Mouse (Mus musculus) heart, adult 8-10 months (tissue): ENCODE measurements around the gene Tex264. TPM values are rescaled to one million over a fixed set of nuclear protein-coding genes. Genes with fewer than 3 reads are reported as not detected.

Experiments used
- total RNA-seq, 4 experiments: library from RNA; stranded (reverse); gene quantifications; 2 replicates each; pipeline ENCODE4 v1.2.4; 2022

Tex264 gene
- total RNA-seq, 4 experiments from 2014 or later, result 46.0 to 53.2 (median 47.4) TPM

Other genes starting within 250 kb of the Tex264 start
- 10 to 100 TPM; 23.1 to 28.9 (median 25.7) TPM for gene Acy1, start 247.6 kb downstream of the Tex264 start, total RNA-seq
- gene Abhd14b, start 238.5 kb downstream of the Tex264 start, total RNA-seq, result 10 to 100 TPM in 2 of 4 experiments, 1 to 10 TPM in 2; 6.0 to 11.8 (median 9.6) TPM
- gene Abhd14a, start 238.2 kb downstream of the Tex264 start, total RNA-seq, result 10 to 100 TPM; 17.5 to 20.6 (median 19.5) TPM
- 10 to 100 TPM; 72.2 to 76.0 (median 74.5) TPM for gene Pcbp4, start 232.6 kb downstream of the Tex264 start, total RNA-seq
- under 1 TPM in 1 of 4 experiments, not detected in 3; 0.19 TPM for gene Gpr62, start 220.0 kb downstream of the Tex264 start, total RNA-seq
- gene Rrp9, start 210.0 kb downstream of the Tex264 start, total RNA-seq, result 10 to 100 TPM; 22.5 to 28.3 (median 24.1) TPM
- 10 to 100 TPM; 32.5 to 56.0 (median 41.7) TPM for gene Parp3, start 209.0 kb downstream of the Tex264 start, total RNA-seq
- gene Iqcf1, start 186.0 kb downstream of the Tex264 start, total RNA-seq, result not detected
- not detected for gene Iqcf5, start 171.4 kb downstream of the Tex264 start, total RNA-seq
- gene Iqcf3, start 124.3 kb downstream of the Tex264 start, total RNA-seq, result not detected
- gene Iqcf4, start 114.9 kb downstream of the Tex264 start, total RNA-seq, result not detected
- not detected for gene Iqcf6, start 59.3 kb downstream of the Tex264 start, total RNA-seq
- gene Grm2, start 29.8 kb downstream of the Tex264 start, total RNA-seq, result not detected
- gene Rad54l2, start 103.3 kb upstream of the Tex264 start, total RNA-seq, result 10 to 100 TPM; 10.3 to 11.1 (median 10.7) TPM
- gene Dcaf1, start 135.9 kb upstream of the Tex264 start, total RNA-seq, result 10 to 100 TPM; 23.9 to 30.7 (median 25.3) TPM
- gene Rbm15b, start 201.5 kb upstream of the Tex264 start, total RNA-seq, result 10 to 100 TPM; 10.6 to 13.9 (median 12.0) TPM
- 100 to 1,000 TPM; 112 to 170 (median 145) TPM for gene Manf, start 206.1 kb upstream of the Tex264 start, total RNA-seq